ENCODE assay signal across 9 mouse cellular contexts in genomic region chr4:117605099-117605953, GRCm38 (mm10). TPM values are rescaled to one million over a fixed set of nuclear protein-coding genes. Genes with fewer than 3 reads are reported as not detected.
DNase-seq lines count a peak whose midpoint lies in the region; ATAC-seq and TF ChIP-seq lines count a peak whose summit lies in the region.
"Had no signal": no experiment of that assay in that cellular context is flagged by ENCODE, and none has a peak within 500 bp of the region (broad histone marks: within the 10 kb centered on the region; RNA-seq: fewer than 3 reads in every experiment).

No protein-coding gene starts in this region.

- TF ChIP-seq CTCF in liver, adult 2 months (IDR thresholded peaks at IDR 0.05; ENCODE audit: low read depth, low read length), result no peak

- no peak overlapping the region for H3K4me2 ChIP-seq in liver, embryonic 12.5 days

- no peak overlapping the region for H3K9ac ChIP-seq in liver, adult 2 months (ENCODE audit: low read depth, low read length)
- no peak overlapping the region for H3K9ac ChIP-seq in liver, embryonic 12.5 days

- peaks cover 3% of the 10 kb centered on the region; the same call in 1 of the 2 replicates for H3K36me3 ChIP-seq in liver, adult 2 months (ENCODE audit: control insufficient read depth, insufficient read depth, low read length)
- H3K36me3 ChIP-seq in liver, embryonic 12.5 days, result peaks cover 30% of the 10 kb centered on the region
- H3K36me3 ChIP-seq in embryonic facial prominence, embryonic 10.5 days (replicated peaks), result peaks cover 59% of the 10 kb centered on the region

- no peak for ATAC-seq in liver, embryonic 12.5 days
- no peak for ATAC-seq in activated CD4-positive, CD25-positive, alpha-beta regulatory T cell, adult 4 months

- no peak overlapping the region for H3K4me3 ChIP-seq in liver, adult 2 months (ENCODE audit: insufficient read depth, low read depth, low read length)
- no peak overlapping the region for H3K4me3 ChIP-seq in liver, embryonic 12.5 days
- H3K4me3 ChIP-seq in embryonic facial prominence, embryonic 10.5 days, result no peak overlapping the region

- DNase-seq in liver, adult 2 months (ENCODE audit: extremely low read depth, low read depth, low spot score), result peak; percentile 76
- peak; percentile 45 for DNase-seq in embryonic facial prominence, embryonic 10.5 days (ENCODE audit: low spot score)
- DNase-seq in kidney, postnatal 36 days, result peak; percentile 24 to 51
- DNase-seq in retina, embryonic 14.5 days (ENCODE audit: low spot score), result peak; percentile 19
- no peak for DNase-seq in thymus, adult 18-20 months
- no peak for DNase-seq in gastrocnemius, adult 18-20 months (ENCODE audit: low spot score)

- peaks cover 10% of the 10 kb centered on the region for H3K4me1 ChIP-seq in liver, adult 2 months (ENCODE audit: control insufficient read depth, insufficient read depth, low read length)
- H3K4me1 ChIP-seq in liver, embryonic 12.5 days, result peaks cover 40% of the 10 kb centered on the region
- peaks cover 68% of the 10 kb centered on the region for H3K4me1 ChIP-seq in embryonic facial prominence, embryonic 10.5 days

- no peaks in the 10 kb centered on the region for H3K27me3 ChIP-seq in liver, adult 2 months (ENCODE audit: control insufficient read depth, insufficient read depth, low read length)
- no peaks in the 10 kb centered on the region for H3K27me3 ChIP-seq in liver, embryonic 12.5 days (replicated peaks)
- no peaks in the 10 kb centered on the region for H3K27me3 ChIP-seq in embryonic facial prominence, embryonic 10.5 days (replicated peaks; ENCODE audit: low read depth, poor library complexity, severe bottlenecking)

- no peak overlapping the region for H3K27ac ChIP-seq in liver, adult 2 months (replicated peaks; ENCODE audit: insufficient read depth, low read depth, low read length)
- no peak overlapping the region for H3K27ac ChIP-seq in liver, embryonic 12.5 days
- H3K27ac ChIP-seq in embryonic facial prominence, embryonic 10.5 days (replicated peaks), result peak overlapping the region; percentile 72; the same call in 1 of the 2 replicates

- no peak for TF ChIP-seq POLR2A in liver, adult 2 months (IDR thresholded peaks at IDR 0.05; ENCODE audit: extremely low read depth, insufficient read depth, low read length)

- H3K9me3 ChIP-seq in liver, embryonic 12.5 days (replicated peaks), result no peaks in the 10 kb centered on the region
- H3K9me3 ChIP-seq in embryonic facial prominence, embryonic 10.5 days, result no peaks in the 10 kb centered on the region
- H3K9me3 ChIP-seq: G1E had no signal

- WGBS in liver, adult 2 months, result 49% methylated on average over 16 of the region's 16 CpGs
- 67% methylated on average over 16 of the region's 16 CpGs for WGBS in liver, embryonic 12.5 days (ENCODE audit: insufficient replicate concordance)
- WGBS in embryonic facial prominence, embryonic 10.5 days, result 30% methylated on average over 16 of the region's 16 CpGs

- no peaks in the 10 kb centered on the region for H3K79me2 ChIP-seq in liver, adult 2 months (ENCODE audit: control insufficient read depth, insufficient read depth, low read length)

RNA-seq across cellular contexts. Expression of gene Eri3, which starts 55.2 kb away (rescaled TPM):
- 16.8 and 24.4 TPM in 2 replicates for total RNA-seq in liver, adult 2 months (2014; rRNA removed)
- polyA plus RNA-seq in liver, adult 2 months (2012; rRNA removed), result 41.8 and 42.1 TPM in 2 replicates
- 53.7 and 57.8 TPM in 2 replicates for polyA plus RNA-seq in liver, embryonic 12.5 days (2016; fragmentation: Nextera tagmentation; extraction: Ambion mirVana)
- polyA plus RNA-seq in embryonic facial prominence, embryonic 10.5 days (2016; fragmentation: Nextera tagmentation; extraction: Ambion mirVana), result 121 and 132 TPM in 2 replicates
- polyA plus RNA-seq in activated CD4-positive, CD25-positive, alpha-beta regulatory T cell, adult 4 months (2017; shearing (Covaris generic)), result 10 to 100 TPM; 40.9 to 47.1 TPM
- 100 to 1,000 TPM in 1 of 2 experiments, 10 to 100 TPM in 1; 92.1 to 105 TPM for total RNA-seq in gastrocnemius, adult 18-20 months (2021)

Comparison
In these comparisons a context has a peak if more than half of its experiments do, and no peak if none do; other contexts are left out.
1. DNase-seq: peak in liver, adult 2 months (single experiment), embryonic facial prominence, embryonic 10.5 days (single experiment), kidney, postnatal 36 days (2 of 2) and retina, embryonic 14.5 days (single experiment); none in thymus, adult 18-20 months (0 of 2) and gastrocnemius, adult 18-20 months (single experiment).